Mouse (Mus musculus): ENCODE results near the gene Zswim8. TPM values are rescaled to one million over a fixed set of nuclear protein-coding genes. Genes with fewer than 3 reads are reported as not detected.

The Zswim8 gene
- polyA plus RNA-seq, 1 experiment, result 136 TPM

GRCm38 (mm10) chr14:20771941-20772340 is 64.6 kb downstream of the Zswim8 start:
- no peaks in the 10 kb centered on the region for H3K27me3 ChIP-seq (replicated peaks; ENCODE audit: control insufficient read depth, insufficient read depth, low read length)
- no peak overlapping the region for H3K27ac ChIP-seq (ENCODE audit: insufficient read depth, low read depth, low read length)
- no peaks in the 10 kb centered on the region for H3K36me3 ChIP-seq (ENCODE audit: control insufficient read depth, insufficient read depth, low read length)
- H3K4me1 ChIP-seq (ENCODE audit: control insufficient read depth, insufficient read depth, low read length), result peaks cover 21% of the 10 kb centered on the region
- no peak for DNase-seq
- WGBS, result 88% methylated on average over 3 of the region's 3 CpGs
- no peak overlapping the region for H3K4me3 ChIP-seq (ENCODE audit: insufficient read depth, low read depth, low read length)
- TF ChIP-seq POLR2A (IDR thresholded peaks at IDR 0.05; ENCODE audit: low read depth, low read length) (no peak), CTCF (conservative IDR thresholded peaks at IDR 0.05; ENCODE audit: insufficient read depth, insufficient read length, low read depth, low read length) (no peak)

GRCm38 (mm10) chr14:20772808-20773207 is 65.5 kb downstream of the Zswim8 start:
- Histone ChIP-seq H3K4me3 (ENCODE audit: insufficient read depth, low read depth, low read length) (no peak overlapping the region), H3K27ac (ENCODE audit: insufficient read depth, low read depth, low read length) (no peak overlapping the region), H3K27me3 (replicated peaks; ENCODE audit: control insufficient read depth, insufficient read depth, low read length) (no peaks in the 10 kb centered on the region), H3K36me3 (ENCODE audit: control insufficient read depth, insufficient read depth, low read length) (no peaks in the 10 kb centered on the region), H3K4me1 (ENCODE audit: control insufficient read depth, insufficient read depth, low read length) (peaks cover 21% of the 10 kb centered on the region)
- DNase-seq, result no peak
- no peak for TF ChIP-seq CTCF (conservative IDR thresholded peaks at IDR 0.05; ENCODE audit: insufficient read depth, insufficient read length, low read depth, low read length)
- no peak for TF ChIP-seq POLR2A (IDR thresholded peaks at IDR 0.05; ENCODE audit: low read depth, low read length)
- 76% methylated on average over 6 of the region's 6 CpGs for WGBS

Other genes with a start within 250 kb of the Zswim8 start
- gene Anxa7, start 227.4 kb upstream of the Zswim8 start, polyA plus RNA-seq (2012; rRNA removed), result 84.0 and 92.2 TPM in 2 replicates
- gene Mss51, start 210.7 kb upstream of the Zswim8 start, polyA plus RNA-seq (2012; rRNA removed), result 0.19 and 0.45 TPM in 2 replicates
- gene Ppp3cb, start 161.0 kb upstream of the Zswim8 start, polyA plus RNA-seq (2012; rRNA removed), result 9.7 and 13.7 TPM in 2 replicates
- gene Usp54, start 66.5 kb upstream of the Zswim8 start, polyA plus RNA-seq (2012; rRNA removed), result 7.9 and 8.5 TPM in 2 replicates
- 0.26 and 8.9 TPM in 2 replicates for gene Myoz1, start 51.0 kb upstream of the Zswim8 start, polyA plus RNA-seq (2012; rRNA removed)
- 0.87 and 1.8 TPM in 2 replicates for gene Synpo2l, start 39.2 kb upstream of the Zswim8 start, polyA plus RNA-seq (2012; rRNA removed)
- gene Sec24c, start 33.2 kb upstream of the Zswim8 start, polyA plus RNA-seq (2012; rRNA removed), result 133 and 153 TPM in 2 replicates
- gene Fut11, start 12.6 kb upstream of the Zswim8 start, polyA plus RNA-seq (2012; rRNA removed), result 7.9 and 11.2 TPM in 2 replicates
- gene Chchd1, start 4.5 kb upstream of the Zswim8 start, polyA plus RNA-seq (2012; rRNA removed), result 42.3 and 54.0 TPM in 2 replicates
- 28.7 and 31.4 TPM in 2 replicates for gene Ndst2, start 27.0 kb downstream of the Zswim8 start, polyA plus RNA-seq (2012; rRNA removed)
- 15.4 and 16.0 TPM in 2 replicates for gene Camk2g, start 86.5 kb downstream of the Zswim8 start, polyA plus RNA-seq (2012; rRNA removed)
- 261 and 276 TPM in 2 replicates for gene Plau, start 129.1 kb downstream of the Zswim8 start, polyA plus RNA-seq (2012; rRNA removed)
- 30.6 and 33.1 TPM in 2 replicates for gene Vcl, start 221.8 kb downstream of the Zswim8 start, polyA plus RNA-seq (2012; rRNA removed)